Mouse (Mus musculus): ENCODE data around the gene Apex2.
"Not testable (repeated sequence)": the region's sequence is repeated elsewhere in the genome, so short reads cannot be mapped to it uniquely, and the experiment has no call there.

DNA sequence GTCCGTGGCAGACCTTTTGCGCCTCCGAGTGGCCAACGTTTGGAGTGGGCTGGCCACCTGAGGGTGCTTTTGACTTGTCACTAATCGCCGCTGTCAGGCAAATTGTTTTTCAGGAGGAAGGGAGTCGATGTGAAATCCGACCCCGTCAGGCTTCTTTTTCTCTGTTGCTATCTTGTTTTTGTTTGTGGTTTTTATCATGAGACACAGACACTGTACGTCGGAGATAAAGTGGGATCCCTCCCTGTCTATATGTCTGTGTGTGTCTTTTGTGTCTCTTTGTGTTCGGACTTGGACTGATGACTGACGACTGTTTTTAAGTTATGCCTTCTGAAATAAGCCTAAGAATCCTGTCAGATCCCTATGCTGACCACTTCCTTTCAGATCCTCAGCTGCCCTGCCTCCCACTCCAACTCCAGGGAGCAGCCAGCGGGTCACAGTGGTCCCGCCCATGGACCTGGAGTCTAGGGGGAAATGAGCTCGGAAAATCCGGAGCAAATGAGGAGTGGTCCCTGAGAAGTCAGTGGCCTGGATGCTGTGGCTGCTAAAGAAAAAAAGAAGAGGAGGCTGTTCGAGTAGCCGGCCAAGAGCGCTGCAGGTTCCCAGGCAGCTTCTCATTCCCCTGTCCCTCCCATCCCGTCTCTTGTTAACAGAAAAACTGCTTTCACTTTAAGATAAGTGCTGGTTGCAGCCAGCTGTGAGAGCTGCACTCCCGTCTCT lies 103.2 kb downstream of the Apex2 start:
- TF ChIP-seq MAFK (IDR thresholded peaks at IDR 0.05; ENCODE audit: insufficient read depth, low read depth, low read length); HCFC1 (IDR thresholded peaks at IDR 0.05; ENCODE audit: borderline replicate concordance, insufficient read depth, low read length): not testable (repeated sequence)

Data from ES-E14 (cell line).